Mouse (Mus musculus) forebrain, embryonic 11.5 days (tissue): ENCODE data around the gene Zfp385b. TPM values are rescaled to one million over a fixed set of nuclear protein-coding genes. Genes with fewer than 3 reads are reported as not detected.

Source experiments
- ATAC-seq: fragments of 200-750 bp; cut with Nextera tagmentation; replicated peaks from 2 replicates; pipeline ENCODE4 v1.8.0; 2017; ENCODE audit warnings: moderate TSS enrichment; ENCODE audit not compliant: low FRiP score
- DNase-seq: peaks from one replicate; pipeline ENCODE4 v3.0.0-alpha.2; 2017; ENCODE audit warnings: low spot score
- H3K27ac ChIP-seq: fragments of 300-500 bp; sonication (generic); 2 replicates; pipeline ENCODE4 v1.5.1; 2014; ENCODE audit warnings: low read depth, low read length
- H3K27me3 ChIP-seq: fragments of 300-500 bp; sonication (generic); 2 replicates; pipeline ENCODE4 v1.6.1; 2014; ENCODE audit warnings: mild to moderate bottlenecking, low read length, mixed read lengths; ENCODE audit not compliant: control insufficient read depth, insufficient read depth
- H3K36me3 ChIP-seq: fragments of 300-500 bp; sonication (generic); 2 replicates; pipeline ENCODE4 v1.6.1; 2014; ENCODE audit warnings: mild to moderate bottlenecking, low read length, moderate library complexity, mixed read lengths; ENCODE audit not compliant: control insufficient read depth, insufficient read depth
- H3K4me1 ChIP-seq: fragments of 300-500 bp; sonication (generic); replicated peaks from 2 replicates; pipeline ENCODE4 v1.6.1; 2014; ENCODE audit warnings: low read length, mixed read lengths; ENCODE audit not compliant: control insufficient read depth, insufficient read depth
- H3K4me2 ChIP-seq: fragments of 300-500 bp; sonication (generic); 2 replicates; pipeline ENCODE4 v1.6.1; 2014; ENCODE audit warnings: low read depth, mild to moderate bottlenecking, low read length, moderate library complexity, mixed read lengths; ENCODE audit not compliant: severe bottlenecking
- H3K4me3 ChIP-seq: fragments of 300-500 bp; sonication (generic); 2 replicates; pipeline ENCODE4 v1.5.1; 2014; ENCODE audit warnings: low read depth, low read length
- H3K9ac ChIP-seq: fragments of 300-500 bp; sonication (generic); 2 replicates; pipeline ENCODE4 v1.6.1; 2014; ENCODE audit warnings: low read length
- H3K9me3 ChIP-seq: fragments of 300-500 bp; sonication (generic); 2 replicates; pipeline ENCODE4 v1.6.1; 2016; ENCODE audit warnings: low read length, mixed read lengths; ENCODE audit not compliant: control insufficient read depth
- whole genome bisulfite sequencing: fragments of 180-500 bp; shearing (Covaris S2); extraction: QIAGEN DNeasy Blood & Tissue Kit; methylation state at CpG from one replicate; pipeline ENCODE4 v1.1.7; 2014; 5-methylcytosine and 5-hydroxymethylcytosine counted together
- polyA plus RNA-seq: library from polyadenylated mRNA; unstranded; fragments of >200 nt; fragmentation: Nextera tagmentation; extraction: Ambion mirVana; gene quantifications from 2 replicates; pipeline ENCODE4 v1.2.1, GENCODE M21; 2014

Gene Zfp385b
- polyA plus RNA-seq, 1 experiment from 2014 or later = 1.0 TPM

GRCm38 (mm10) chr2:77440591-77440990, 378.8 kb downstream of the Zfp385b start:
- no peak overlapping the region for H3K9ac ChIP-seq
- 83% methylated on average over 2 of the region's 2 CpGs for WGBS
- no peak overlapping the region for H3K4me2 ChIP-seq
- no peaks in the 10 kb centered on the region for H3K9me3 ChIP-seq
- ATAC-seq (no peak), DNase-seq (no peak)
- no peaks in the 10 kb centered on the region for H3K36me3 ChIP-seq
- H3K27me3 ChIP-seq = no peaks in the 10 kb centered on the region
- H3K4me3 ChIP-seq = no peak overlapping the region
- no peaks in the 10 kb centered on the region; the same call in 1 of the 2 replicates for H3K4me1 ChIP-seq
- H3K27ac ChIP-seq = no peak overlapping the region

GRCm38 (mm10) chr2:77436241-77436759, 383.1 kb downstream of the Zfp385b start:
- no peak for DNase-seq
- Histone ChIP-seq H3K27ac (no peak overlapping the region), H3K9ac (no peak overlapping the region), H3K4me1 (no peaks in the 10 kb centered on the region; the same call in 1 of the 2 replicates), H3K4me3 (no peak overlapping the region), H3K4me2 (no peak overlapping the region), H3K36me3 (no peaks in the 10 kb centered on the region), H3K9me3 (no peaks in the 10 kb centered on the region), H3K27me3 (no peaks in the 10 kb centered on the region)
- ATAC-seq = no peak
- 51% methylated on average over 9 of the region's 9 CpGs for WGBS

- Histone ChIP-seq H3K4me2 (no peak overlapping the region), H3K4me1 (no peaks in the 10 kb centered on the region)
- DNase-seq = no peak
Observed at GRCm38 (mm10) chr2:77419476-77419875, 400.0 kb downstream of the Zfp385b start.

GRCm38 (mm10) chr2:77418078-77418477, 401.4 kb downstream of the Zfp385b start:
- Histone ChIP-seq H3K9ac (no peak overlapping the region), H3K4me1 (no peaks in the 10 kb centered on the region), H3K4me3 (no peak overlapping the region), H3K27me3 (no peaks in the 10 kb centered on the region), H3K27ac (no peak overlapping the region), H3K9me3 (no peaks in the 10 kb centered on the region), H3K36me3 (no peaks in the 10 kb centered on the region), H3K4me2 (no peak overlapping the region)
- DNase-seq = no peak
- WGBS = 53% methylated on average over 5 of the region's 5 CpGs
- ATAC-seq = no peak

More at GRCm38 (mm10) chr2:77419476-77419875, 400.0 kb downstream of the Zfp385b start:
- no peaks in the 10 kb centered on the region for H3K9me3 ChIP-seq
- H3K27ac ChIP-seq = no peak overlapping the region
- no peak overlapping the region for H3K4me3 ChIP-seq
- ATAC-seq = no peak
- H3K36me3 ChIP-seq = no peaks in the 10 kb centered on the region
- no peaks in the 10 kb centered on the region for H3K27me3 ChIP-seq
- no peak overlapping the region for H3K9ac ChIP-seq
- WGBS = 77% methylated on average over 10 of the region's 10 CpGs

- H3K27ac ChIP-seq = no peak overlapping the region
- H3K4me2 ChIP-seq = no peak overlapping the region
- no peak for DNase-seq
- H3K4me1 ChIP-seq = no peaks in the 10 kb centered on the region
- no peaks in the 10 kb centered on the region for H3K9me3 ChIP-seq
- WGBS = 93% methylated on average over 9 of the region's 9 CpGs
- no peaks in the 10 kb centered on the region for H3K36me3 ChIP-seq
- ATAC-seq = no peak
- H3K4me3 ChIP-seq = no peak overlapping the region
- no peak overlapping the region for H3K9ac ChIP-seq
- H3K27me3 ChIP-seq = no peaks in the 10 kb centered on the region
Observed at GRCm38 (mm10) chr2:77412171-77412570, 407.3 kb downstream of the Zfp385b start.

- DNase-seq = no peak
- no peak overlapping the region for H3K9ac ChIP-seq
- H3K9me3 ChIP-seq = no peaks in the 10 kb centered on the region
- no peaks in the 10 kb centered on the region for H3K4me1 ChIP-seq
- WGBS = 84% methylated on average over 13 of the region's 13 CpGs
- H3K27ac ChIP-seq = no peak overlapping the region
- no peaks in the 10 kb centered on the region for H3K36me3 ChIP-seq
- H3K27me3 ChIP-seq = no peaks in the 10 kb centered on the region
- ATAC-seq = no peak
- no peak overlapping the region for H3K4me3 ChIP-seq
- no peak overlapping the region for H3K4me2 ChIP-seq
Observed at GRCm38 (mm10) chr2:77411612-77412011, 407.8 kb downstream of the Zfp385b start.

- WGBS = 49% methylated on average over 5 of the region's 5 CpGs
- Histone ChIP-seq H3K27me3 (no peaks in the 10 kb centered on the region), H3K4me1 (no peaks in the 10 kb centered on the region), H3K9me3 (no peaks in the 10 kb centered on the region), H3K36me3 (no peaks in the 10 kb centered on the region), H3K27ac (no peak overlapping the region), H3K4me2 (no peak overlapping the region), H3K9ac (no peak overlapping the region), H3K4me3 (no peak overlapping the region)
- DNase-seq (no peak), ATAC-seq (no peak)
Observed at GRCm38 (mm10) chr2:77409521-77410135, 409.8 kb downstream of the Zfp385b start.

GRCm38 (mm10) chr2:77408972-77409371, 410.5 kb downstream of the Zfp385b start:
- Histone ChIP-seq H3K27ac (no peak overlapping the region), H3K4me3 (no peak overlapping the region), H3K27me3 (no peaks in the 10 kb centered on the region), H3K4me2 (no peak overlapping the region), H3K9ac (no peak overlapping the region), H3K36me3 (no peaks in the 10 kb centered on the region), H3K9me3 (no peaks in the 10 kb centered on the region), H3K4me1 (no peaks in the 10 kb centered on the region)
- no peak for ATAC-seq
- no peak for DNase-seq
- 72% methylated on average over 7 of the region's 7 CpGs for WGBS

- H3K36me3 ChIP-seq = no peaks in the 10 kb centered on the region
- peak overlapping the region; percentile 42 for H3K4me2 ChIP-seq
- H3K9me3 ChIP-seq = no peaks in the 10 kb centered on the region
- no peak for ATAC-seq
- H3K27ac ChIP-seq = no peak overlapping the region
- 30% methylated on average over 13 of the region's 13 CpGs for WGBS
- no peak overlapping the region; the same call in 1 of the 2 replicates for H3K4me3 ChIP-seq
- no peak for DNase-seq
- H3K9ac ChIP-seq = no peak overlapping the region
- no peaks in the 10 kb centered on the region; the same call in 1 of the 2 replicates for H3K4me1 ChIP-seq
- no peaks in the 10 kb centered on the region for H3K27me3 ChIP-seq
Observed at GRCm38 (mm10) chr2:77402329-77402728, 417.1 kb downstream of the Zfp385b start.
